Mouse (Mus musculus): ENCODE results near the gene Lrwd1. TPM values are rescaled to one million over a fixed set of nuclear protein-coding genes. Genes with fewer than 3 reads are reported as not detected.

The Lrwd1 gene
- polyA plus RNA-seq, 1 experiment from 2014 or later, result 23.1 TPM

- no peak overlapping the region for H3K27ac ChIP-seq
- H3K9ac ChIP-seq (ENCODE audit: low read depth, low read length), result no peak overlapping the region
- no peaks in the 10 kb centered on the region for H3K36me3 ChIP-seq (ENCODE audit: insufficient read depth, low read length)
- WGBS, result 71% methylated on average over 8 of the region's 8 CpGs
- TF ChIP-seq CTCF (IDR thresholded peaks at IDR 0.05; ENCODE audit: low read depth), result no peak
- no peaks in the 10 kb centered on the region for H3K27me3 ChIP-seq (ENCODE audit: insufficient read depth, low read length)
- no peaks in the 10 kb centered on the region for H3K9me3 ChIP-seq (replicated peaks; ENCODE audit: low read length)
- H3K4me2 ChIP-seq (ENCODE audit: low read length), result no peak overlapping the region
- ATAC-seq (replicated peaks; ENCODE audit: low FRiP score, low read depth) (no peak), DNase-seq (ENCODE audit: low spot score) (no peak)
- H3K4me3 ChIP-seq (replicated peaks; ENCODE audit: low read depth, low read length), result no peak overlapping the region
- H3K4me1 ChIP-seq (replicated peaks; ENCODE audit: insufficient read depth, low read length), result no peaks in the 10 kb centered on the region
Observed at GRCm38 (mm10) chr5:136147704-136148103, 11.8 kb upstream of the Lrwd1 start.

- TF ChIP-seq CTCF (IDR thresholded peaks at IDR 0.05; ENCODE audit: low read depth), result no peak
- Histone ChIP-seq H3K27ac (no peak overlapping the region), H3K9ac (ENCODE audit: low read depth, low read length) (no peak overlapping the region), H3K27me3 (ENCODE audit: insufficient read depth, low read length) (no peaks in the 10 kb centered on the region), H3K9me3 (replicated peaks; ENCODE audit: low read length) (no peaks in the 10 kb centered on the region), H3K4me3 (replicated peaks; ENCODE audit: low read depth, low read length) (no peak overlapping the region), H3K4me1 (replicated peaks; ENCODE audit: insufficient read depth, low read length) (no peaks in the 10 kb centered on the region), H3K4me2 (ENCODE audit: low read length) (no peak overlapping the region), H3K36me3 (ENCODE audit: insufficient read depth, low read length) (no peaks in the 10 kb centered on the region)
- DNase-seq (ENCODE audit: low spot score) (no peak), ATAC-seq (replicated peaks; ENCODE audit: low FRiP score, low read depth) (no peak)
- WGBS, result 86% methylated on average over 1 of the region's 1 CpGs
Observed at GRCm38 (mm10) chr5:136146936-136147335, 11.1 kb upstream of the Lrwd1 start.

GRCm38 (mm10) chr5:136144606-136145430 lies 8.9 kb upstream of the Lrwd1 start:
- H3K4me3 ChIP-seq (replicated peaks; ENCODE audit: low read depth, low read length), result no peak overlapping the region
- H3K9ac ChIP-seq (ENCODE audit: low read depth, low read length), result no peak overlapping the region
- H3K27ac ChIP-seq, result no peak overlapping the region
- H3K4me1 ChIP-seq (replicated peaks; ENCODE audit: insufficient read depth, low read length), result no peaks in the 10 kb centered on the region
- H3K4me2 ChIP-seq (ENCODE audit: low read length), result no peak overlapping the region
- no peak for ATAC-seq (replicated peaks; ENCODE audit: low FRiP score, low read depth)
- no peaks in the 10 kb centered on the region for H3K9me3 ChIP-seq (replicated peaks; ENCODE audit: low read length)
- no peak for TF ChIP-seq CTCF (IDR thresholded peaks at IDR 0.05; ENCODE audit: low read depth)
- peaks cover 13% of the 10 kb centered on the region for H3K36me3 ChIP-seq (ENCODE audit: insufficient read depth, low read length)
- 35% methylated on average over 12 of the region's 12 CpGs for WGBS
- no peaks in the 10 kb centered on the region for H3K27me3 ChIP-seq (ENCODE audit: insufficient read depth, low read length)
- no peak for DNase-seq (ENCODE audit: low spot score)

DNA sequence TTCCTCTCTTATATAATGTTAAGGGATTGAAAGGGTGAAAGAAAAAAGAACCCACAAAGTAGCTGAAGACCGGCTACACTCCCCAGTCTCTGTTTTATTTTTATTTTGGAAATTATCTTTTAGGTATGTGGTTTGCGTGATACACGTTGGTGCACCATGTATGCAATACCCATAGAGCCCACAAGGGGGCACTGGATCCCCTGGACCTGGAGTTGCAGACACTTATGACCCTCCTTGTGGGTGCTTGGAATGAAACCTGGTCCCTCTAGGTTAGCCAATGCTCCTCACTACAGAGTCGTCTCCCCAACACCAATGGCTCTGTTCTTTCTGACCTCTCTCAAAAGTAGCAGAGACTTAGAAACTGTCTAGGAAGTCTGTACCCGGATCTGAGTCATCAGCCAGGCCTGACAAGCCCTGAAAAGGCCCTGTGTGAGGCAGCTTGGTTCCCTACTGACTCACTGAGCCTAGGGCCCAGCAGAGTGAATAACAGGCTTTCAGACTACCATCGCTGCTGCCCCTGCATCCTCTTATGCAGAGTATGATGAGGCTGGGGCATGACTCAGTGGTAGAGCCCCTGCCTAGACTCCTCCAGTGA lies 7.4 kb upstream of the Lrwd1 start:
- Histone ChIP-seq H3K4me3 (replicated peaks; ENCODE audit: low read depth, low read length) (no peak overlapping the region), H3K9ac (ENCODE audit: low read depth, low read length) (no peak overlapping the region), H3K9me3 (replicated peaks; ENCODE audit: low read length) (no peaks in the 10 kb centered on the region), H3K36me3 (ENCODE audit: insufficient read depth, low read length) (peaks cover 23% of the 10 kb centered on the region), H3K4me1 (replicated peaks; ENCODE audit: insufficient read depth, low read length) (no peaks in the 10 kb centered on the region), H3K27me3 (ENCODE audit: insufficient read depth, low read length) (no peaks in the 10 kb centered on the region), H3K27ac (no peak overlapping the region), H3K4me2 (ENCODE audit: low read length) (no peak overlapping the region)
- no peak for DNase-seq (ENCODE audit: low spot score)
- 89% methylated on average over 6 of the region's 6 CpGs for WGBS
- ATAC-seq (replicated peaks; ENCODE audit: low FRiP score, low read depth), result no peak
- TF ChIP-seq CTCF (IDR thresholded peaks at IDR 0.05; ENCODE audit: low read depth), result peak; percentile 36; the same call in 1 of the 2 replicates

GRCm38 (mm10) chr5:136142746-136143145 lies 6.9 kb upstream of the Lrwd1 start:
- ATAC-seq (replicated peaks; ENCODE audit: low FRiP score, low read depth) (no peak), DNase-seq (ENCODE audit: low spot score) (no peak)
- H3K4me1 ChIP-seq (replicated peaks; ENCODE audit: insufficient read depth, low read length), result no peaks in the 10 kb centered on the region
- no peak overlapping the region for H3K4me3 ChIP-seq (replicated peaks; ENCODE audit: low read depth, low read length)
- peaks cover 23% of the 10 kb centered on the region for H3K36me3 ChIP-seq (ENCODE audit: insufficient read depth, low read length)
- no peaks in the 10 kb centered on the region for H3K9me3 ChIP-seq (replicated peaks; ENCODE audit: low read length)
- no peak overlapping the region for H3K9ac ChIP-seq (ENCODE audit: low read depth, low read length)
- no peaks in the 10 kb centered on the region for H3K27me3 ChIP-seq (ENCODE audit: insufficient read depth, low read length)
- no peak overlapping the region for H3K4me2 ChIP-seq (ENCODE audit: low read length)
- WGBS, result 82% methylated on average over 5 of the region's 5 CpGs
- TF ChIP-seq CTCF (IDR thresholded peaks at IDR 0.05; ENCODE audit: low read depth), result peak; percentile 31; the same call in 1 of the 2 replicates
- no peak overlapping the region for H3K27ac ChIP-seq

DNA sequence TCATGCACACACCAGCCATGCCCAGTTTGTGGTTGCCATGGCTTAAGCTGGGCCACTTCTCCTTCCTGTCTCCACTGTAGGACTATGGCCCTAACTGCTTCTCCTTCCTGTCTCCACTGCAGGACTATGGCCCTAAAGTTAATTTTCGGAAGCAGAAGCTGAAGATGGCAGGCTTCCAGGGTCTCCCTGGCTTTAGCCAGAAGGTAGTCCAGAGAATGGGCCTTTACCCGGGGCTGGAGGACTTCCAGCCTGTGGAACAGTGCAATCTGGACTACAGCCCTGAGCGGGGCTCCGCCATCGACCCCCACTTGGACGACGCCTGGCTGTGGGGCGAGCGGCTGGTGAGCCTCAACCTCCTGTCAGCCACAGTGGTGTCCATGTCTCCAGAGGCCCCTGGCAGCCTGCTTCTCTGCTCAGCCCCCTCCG lies 4.2 kb upstream of the Lrwd1 start:
- no peak for DNase-seq (ENCODE audit: low spot score)
- Histone ChIP-seq H3K27ac (no peak overlapping the region), H3K4me3 (replicated peaks; ENCODE audit: low read depth, low read length) (no peak overlapping the region), H3K4me1 (replicated peaks; ENCODE audit: insufficient read depth, low read length) (no peaks in the 10 kb centered on the region), H3K9me3 (replicated peaks; ENCODE audit: low read length) (no peaks in the 10 kb centered on the region), H3K4me2 (ENCODE audit: low read length) (no peak overlapping the region), H3K36me3 (ENCODE audit: insufficient read depth, low read length) (peaks cover 23% of the 10 kb centered on the region), H3K27me3 (ENCODE audit: insufficient read depth, low read length) (no peaks in the 10 kb centered on the region), H3K9ac (ENCODE audit: low read depth, low read length) (no peak overlapping the region)
- ATAC-seq (replicated peaks; ENCODE audit: low FRiP score, low read depth), result no peak
- TF ChIP-seq CTCF (IDR thresholded peaks at IDR 0.05; ENCODE audit: low read depth), result no peak
- 93% methylated on average over 10 of the region's 10 CpGs for WGBS
